Comparison of ENCODE assay signal across 19 mouse cellular contexts in genomic region chr13:51214746-51215145, GRCm38 (mm10).
"Had no signal": no experiment of that assay in that cellular context is flagged by ENCODE, and none has a peak within 500 bp of the region (broad histone marks: within the 10 kb centered on the region; RNA-seq: fewer than 3 reads in every experiment).

No protein-coding gene starts in this region.

- DNase-seq: kidney, adult 11 months; kidney, adult 8-10 months; kidney, postnatal 10 days; kidney, postnatal 36 days; layer of hippocampus, postnatal 36 days; liver, postnatal 0 days; lung, postnatal 14 days; lung, postnatal 4 days; midbrain, embryonic 14.5 days; right cerebral cortex, postnatal 4 days; thymus, postnatal 25 days had no signal

- H3K4me3 ChIP-seq: intestine, embryonic 15.5 days; kidney, embryonic 15.5 days; left cerebral cortex, adult 2 months; lung, embryonic 15.5 days; stomach, embryonic 15.5 days had no signal

- H3K27ac ChIP-seq: intestine, embryonic 15.5 days; kidney, embryonic 15.5 days; left cerebral cortex, adult 2 months; liver, embryonic 14.5 days; lung, embryonic 15.5 days; stomach, embryonic 15.5 days had no signal

- H3K27me3 ChIP-seq: intestine, embryonic 15.5 days; kidney, embryonic 15.5 days; lung, embryonic 15.5 days; stomach, embryonic 15.5 days had no signal

- H3K9me3 ChIP-seq: intestine, embryonic 15.5 days; kidney, embryonic 15.5 days; lung, embryonic 15.5 days; stomach, embryonic 15.5 days had no signal

- ATAC-seq: intestine, embryonic 15.5 days; liver, postnatal 0 days had no signal

- H3K4me1 ChIP-seq: intestine, embryonic 15.5 days; lung, embryonic 15.5 days; stomach, embryonic 15.5 days had no signal

- H3K36me3 ChIP-seq: intestine, embryonic 15.5 days; kidney, embryonic 15.5 days; lung, embryonic 15.5 days; stomach, embryonic 15.5 days had no signal

- H3K9ac ChIP-seq: intestine, embryonic 15.5 days; kidney, embryonic 15.5 days; liver, embryonic 14.5 days; liver, postnatal 0 days; lung, embryonic 15.5 days; stomach, embryonic 15.5 days had no signal

- H3K4me2 ChIP-seq: intestine, embryonic 15.5 days; kidney, embryonic 15.5 days; liver, embryonic 11.5 days; lung, embryonic 15.5 days; midbrain, embryonic 11.5 days; stomach, embryonic 15.5 days had no signal
